Mouse (Mus musculus) adrenal gland, postnatal 4 days (tissue): ENCODE measurements around the gene Neil1. TPM values are rescaled to one million over a fixed set of nuclear protein-coding genes. Genes with fewer than 3 reads are reported as not detected.

Source experiments
- DNase-seq, 2 experiments: peaks; one replicate each; pipeline ENCODE4 v3.0.0; 2021 to 2022; ENCODE audit warnings: low spot score in 2 of 2, mixed read lengths in 2 of 2
- long read RNA-seq, 2 experiments: library from polyadenylated mRNA; stranded (forward); transcript quantifications; one replicate each; pipeline ENCODE4 v2.0.0; 2021
- total RNA-seq, 2 experiments: library from RNA; stranded (reverse); gene quantifications; 2 replicates each; pipeline ENCODE4 v1.2.3; 2021

Gene Neil1
- total RNA-seq = 10 to 100 TPM; 10.8 to 11.1 TPM
- long read RNA-seq, experiment 1, transcript Neil1-203 (10 exons, 1,693 nt) = major isoform, 7 of 15 reads
- long read RNA-seq, experiment 1, partial matches to known transcripts = 0 of 15 reads
- long read RNA-seq, experiment 1, other reads (novel, unspliced or antisense) = 8 of 15 reads
- long read RNA-seq, experiment 2, partial matches to known transcripts = 0 of 13 reads
- long read RNA-seq, experiment 2, other reads (novel, unspliced or antisense) = 9 of 13 reads

DNA sequence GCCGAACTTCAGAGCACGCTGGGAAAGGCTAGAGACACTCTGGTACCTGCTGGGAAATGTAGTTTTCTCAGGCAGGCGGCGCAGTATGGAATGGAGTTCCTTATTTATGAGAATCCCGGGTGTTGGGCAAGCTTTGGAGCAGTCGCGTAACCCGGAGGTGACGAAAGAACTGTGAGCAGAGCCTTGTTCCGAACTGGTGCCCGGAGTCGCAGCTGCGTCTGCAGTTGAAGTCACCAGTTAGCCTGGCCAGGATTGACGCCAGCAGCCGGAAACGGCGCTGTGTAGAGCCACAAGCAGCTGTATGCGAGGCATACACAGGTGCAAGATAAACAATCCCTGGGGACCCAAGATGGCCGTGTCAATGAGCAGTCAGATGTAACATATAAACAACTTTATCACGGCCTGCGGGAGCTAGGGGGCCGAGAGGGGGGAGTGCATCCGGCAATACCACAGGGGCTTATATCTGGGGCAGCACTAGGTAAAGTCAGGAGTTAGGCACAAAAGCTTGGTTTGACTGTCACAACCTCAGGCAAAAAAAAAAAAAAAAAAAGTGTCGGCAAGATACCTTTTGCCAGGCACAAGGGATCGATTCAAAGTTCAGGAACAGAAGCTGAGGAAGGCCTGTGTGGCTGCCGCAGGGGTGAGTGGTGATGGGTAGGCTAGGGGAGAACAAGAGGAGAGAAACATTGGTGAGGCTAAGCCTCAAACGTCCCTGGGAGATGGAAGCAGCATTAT lies at the start of gene Neil1:
Gene Neil1 (minus strand): TSS at position 162 of the 735 bp plus-strand sequence.
- peak in 1 of 2 experiments; percentile 69 for DNase-seq

DNA sequence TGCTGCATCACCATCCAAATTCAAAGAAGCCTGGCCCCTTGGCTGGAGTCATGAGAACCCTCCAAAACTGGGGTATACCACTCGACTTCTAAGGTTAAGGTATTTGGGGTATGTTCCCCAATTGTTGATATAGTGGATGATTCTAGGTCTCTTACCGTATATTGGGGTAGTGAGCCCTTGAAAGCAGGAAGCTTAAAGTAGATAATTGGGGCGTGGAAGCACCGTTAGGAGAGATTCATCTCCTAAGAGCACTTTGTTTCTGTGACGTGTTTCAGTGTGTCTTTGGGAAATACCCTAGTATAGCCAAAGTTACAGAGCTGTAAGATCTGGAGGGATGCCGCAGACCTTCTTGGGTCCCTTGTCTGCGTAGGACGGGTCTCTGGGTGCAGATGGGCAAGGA lies 49.3 kb upstream of the Neil1 start:
- DNase-seq = no peak

DNA sequence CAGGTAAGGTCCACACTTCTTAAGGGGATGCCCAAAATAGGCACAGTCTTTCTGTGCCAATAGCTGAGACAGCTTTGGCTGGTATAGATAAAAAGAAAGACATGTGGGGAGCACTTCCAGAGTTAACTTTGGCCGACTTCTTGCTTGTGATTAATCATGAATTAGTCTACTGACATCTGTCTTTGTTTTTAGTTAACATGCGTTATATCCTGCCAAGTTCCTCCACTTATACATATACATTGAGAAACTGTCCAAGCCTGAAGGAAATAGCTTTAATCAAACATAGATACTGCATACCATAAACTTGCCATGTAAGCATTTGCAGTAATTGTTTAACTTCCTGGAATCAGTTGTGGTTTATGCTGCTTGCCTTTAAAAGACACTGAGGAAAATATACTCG lies 48.6 kb upstream of the Neil1 start:
- no peak for DNase-seq

DNA sequence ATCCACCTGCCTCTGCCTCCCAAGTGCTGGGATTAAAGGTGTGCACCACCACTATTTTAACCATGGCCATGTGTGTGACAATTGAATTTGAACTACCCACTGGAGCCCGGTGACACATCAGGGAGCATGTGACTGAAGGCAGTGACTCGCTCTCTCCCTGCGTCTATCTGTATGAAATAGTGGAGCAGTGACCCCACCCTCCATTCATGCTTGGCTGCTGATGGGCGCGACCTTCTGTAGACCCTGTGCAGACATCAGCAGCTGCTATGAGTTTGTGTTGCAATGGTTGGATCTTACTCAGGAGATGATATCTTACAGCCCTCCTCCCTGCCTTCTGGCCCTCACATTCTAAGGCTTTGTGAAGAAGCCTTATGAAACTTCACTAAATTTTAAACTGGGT lies 20.3 kb upstream of the Neil1 start:
- no peak for DNase-seq

DNA sequence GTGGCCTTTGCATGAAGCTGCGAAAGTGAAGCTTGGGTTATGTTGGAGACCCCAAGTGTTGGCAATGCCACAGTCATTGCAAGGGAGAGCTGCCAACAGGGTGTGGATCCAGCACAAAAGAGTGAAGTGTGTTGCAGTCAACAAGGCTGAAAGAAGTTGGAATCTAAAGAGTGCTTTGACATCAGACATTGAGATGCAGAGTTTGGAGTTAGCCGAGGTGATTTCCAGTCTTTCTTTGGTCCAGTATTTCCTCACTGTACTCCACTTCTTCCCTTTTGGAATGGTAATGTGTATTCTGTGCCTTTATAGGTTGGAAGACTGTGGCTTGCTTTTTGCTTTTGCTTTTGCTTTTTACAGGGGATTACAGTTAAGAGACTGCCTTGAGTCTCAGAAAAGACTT lies 18.1 kb upstream of the Neil1 start:
- no peak for DNase-seq

DNA sequence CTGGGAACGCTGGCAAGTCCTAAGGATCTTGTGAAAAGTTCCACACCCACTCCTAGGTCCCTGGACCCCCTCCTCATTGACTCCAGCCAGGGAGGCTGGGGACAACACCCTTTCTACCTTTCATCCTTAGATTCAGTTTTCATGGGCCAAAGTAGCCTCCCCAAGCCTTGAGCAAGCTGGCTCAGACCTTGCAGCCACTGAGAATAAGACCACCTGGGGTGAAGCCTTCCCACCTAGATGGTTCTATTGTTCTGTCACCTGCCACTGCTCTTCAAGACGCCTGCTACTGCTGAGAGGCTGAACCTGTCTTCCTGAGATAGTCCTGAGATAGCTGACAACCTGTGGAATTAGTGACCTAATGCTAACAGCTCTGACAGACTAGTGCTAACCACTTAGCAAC lies 15.0 kb upstream of the Neil1 start:
- no peak for DNase-seq

DNA sequence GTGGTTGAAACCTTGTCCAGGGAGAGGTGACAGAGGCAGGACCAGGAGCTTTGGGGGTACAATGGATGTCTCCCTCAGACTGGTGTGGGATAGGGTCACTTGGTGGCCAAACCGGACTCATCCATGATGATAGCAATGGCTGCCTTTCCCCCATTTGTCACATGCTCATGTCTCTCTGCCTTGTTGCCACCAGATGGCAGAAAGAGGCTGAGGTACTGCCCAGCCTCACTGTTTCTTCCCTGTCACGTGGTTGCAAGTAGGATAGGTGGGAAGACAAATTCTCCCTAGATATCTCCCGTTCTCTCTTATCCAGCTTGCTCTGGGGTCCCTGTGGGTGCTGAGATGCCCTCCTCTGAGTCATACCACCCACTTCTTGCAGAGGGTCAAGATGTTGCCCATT lies 14.4 kb upstream of the Neil1 start:
- no peak for DNase-seq

DNA sequence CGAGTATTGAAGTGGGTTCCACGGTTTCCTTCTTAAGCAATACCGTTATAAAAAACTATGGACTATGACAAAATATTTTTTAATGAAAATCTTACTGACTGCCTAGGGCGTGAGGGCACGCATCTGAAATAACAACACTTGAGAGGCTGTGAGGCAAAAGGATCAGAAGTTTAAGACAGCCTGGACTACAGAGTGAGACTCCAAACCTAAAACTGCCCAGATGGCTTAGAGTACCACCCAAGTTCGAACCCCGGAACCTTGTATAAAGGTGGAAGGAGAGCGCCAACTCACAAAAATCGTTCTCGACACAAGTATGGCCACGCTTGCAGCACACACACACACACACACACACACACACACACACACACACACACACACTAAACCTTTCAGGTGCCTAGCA lies 10.4 kb upstream of the Neil1 start:
- DNase-seq = no peak

DNA sequence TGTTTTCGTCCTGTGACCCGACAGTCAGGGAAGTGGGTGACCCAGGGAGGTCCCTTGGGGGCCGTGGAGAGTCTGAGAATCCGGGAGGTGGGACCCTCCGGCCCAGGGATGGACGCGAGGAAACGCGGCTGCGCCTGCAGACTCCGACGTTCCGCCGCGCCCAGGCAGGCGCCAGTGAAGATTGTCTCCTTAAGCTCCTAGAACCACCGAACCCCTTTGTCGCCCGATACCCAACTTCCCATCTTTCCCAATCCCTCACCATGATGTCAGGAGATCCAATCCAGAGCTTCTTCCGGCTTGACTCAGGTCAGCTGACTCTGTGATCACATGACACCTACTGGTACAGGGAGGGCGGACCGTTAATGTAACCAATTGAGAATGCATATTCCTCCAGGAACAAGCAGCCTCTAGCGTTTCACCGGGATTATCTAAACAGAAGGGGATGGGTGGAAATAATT lies 9.9 kb upstream of the Neil1 start, which contains the start of gene Commd4:
Gene Commd4 (minus strand): TSS at position 319 of the 458 bp plus-strand sequence.
- peak; percentile 55 to 90 for DNase-seq

DNA sequence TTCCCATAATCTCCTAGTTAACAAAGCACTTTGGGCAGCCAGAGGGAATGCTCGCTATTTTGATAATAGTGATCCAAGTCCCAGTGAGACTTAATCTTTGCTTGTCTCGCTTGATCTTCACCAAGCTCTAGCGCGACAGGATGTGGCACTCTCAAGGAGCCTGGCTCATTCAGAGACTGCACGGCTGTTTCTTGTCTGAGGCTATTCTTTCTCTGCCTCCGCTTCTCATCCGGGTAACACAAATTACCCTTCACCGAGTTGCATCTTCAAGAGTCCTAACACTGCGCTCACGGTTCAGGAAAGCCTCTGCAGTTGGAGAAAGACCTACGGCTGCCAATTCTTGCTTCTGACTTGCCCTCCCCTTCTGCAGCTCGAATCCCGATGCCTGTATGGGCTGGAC lies 9.4 kb upstream of the Neil1 start:
- DNase-seq = no peak

DNA sequence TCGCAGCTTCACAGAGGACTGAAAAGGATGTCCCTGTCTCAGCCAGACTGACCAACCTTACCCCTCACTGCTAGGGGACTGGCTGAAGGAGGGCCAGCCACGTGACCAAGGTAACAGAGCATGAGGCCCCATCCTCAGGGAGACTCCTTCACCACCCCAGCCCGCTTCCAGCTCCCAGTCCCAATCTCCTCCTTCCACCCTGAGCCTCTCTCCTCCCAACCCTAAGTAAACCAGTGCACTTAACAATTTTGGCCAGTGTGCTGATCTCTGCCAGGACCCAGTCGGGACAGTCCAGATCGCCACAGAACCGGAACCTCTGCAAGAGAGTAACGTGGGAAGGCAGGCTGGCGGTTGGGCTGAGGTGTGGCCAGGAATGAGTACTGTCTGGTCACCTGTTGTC lies 8.7 kb upstream of the Neil1 start:
- no peak for DNase-seq

DNA sequence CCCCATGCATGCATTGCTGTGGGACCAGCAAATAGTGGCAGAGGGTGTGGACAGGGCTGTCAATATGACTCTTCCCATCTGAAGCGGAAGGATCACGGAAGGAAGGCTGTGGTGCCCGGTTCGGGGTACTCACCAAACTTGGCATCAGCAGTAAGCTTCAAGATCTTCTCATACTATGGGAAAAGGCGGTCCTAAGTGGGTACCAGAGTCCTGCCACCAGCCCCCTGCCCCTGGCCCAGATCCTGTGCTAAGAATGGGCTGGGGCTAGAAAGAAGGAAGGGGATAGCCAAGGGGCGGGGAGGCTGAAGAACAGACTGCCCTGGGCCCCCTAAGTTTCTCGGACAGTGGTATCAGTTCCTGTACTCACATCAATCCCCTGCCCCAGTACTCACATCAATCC lies 8.3 kb upstream of the Neil1 start:
- no peak for DNase-seq

DNA sequence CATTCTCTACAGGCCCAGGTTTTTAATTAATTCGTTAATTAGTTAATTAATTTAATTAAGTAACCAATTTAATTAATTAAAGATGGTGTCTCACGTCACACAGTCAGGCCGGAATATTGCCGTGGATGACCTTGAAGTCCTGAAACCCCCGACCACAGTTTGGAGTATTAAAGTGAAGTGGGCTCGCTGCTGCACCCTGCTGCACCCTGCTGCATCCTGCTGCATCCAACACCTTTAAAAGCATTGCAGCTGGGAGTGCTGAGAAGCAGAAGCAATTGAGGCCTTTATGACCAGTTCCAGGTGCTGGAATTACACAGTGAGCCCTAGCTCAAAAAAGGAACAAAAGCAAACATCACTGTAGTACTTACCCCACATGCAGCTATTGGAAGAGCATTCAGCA lies 4.2 kb upstream of the Neil1 start:
- DNase-seq = no peak

DNA sequence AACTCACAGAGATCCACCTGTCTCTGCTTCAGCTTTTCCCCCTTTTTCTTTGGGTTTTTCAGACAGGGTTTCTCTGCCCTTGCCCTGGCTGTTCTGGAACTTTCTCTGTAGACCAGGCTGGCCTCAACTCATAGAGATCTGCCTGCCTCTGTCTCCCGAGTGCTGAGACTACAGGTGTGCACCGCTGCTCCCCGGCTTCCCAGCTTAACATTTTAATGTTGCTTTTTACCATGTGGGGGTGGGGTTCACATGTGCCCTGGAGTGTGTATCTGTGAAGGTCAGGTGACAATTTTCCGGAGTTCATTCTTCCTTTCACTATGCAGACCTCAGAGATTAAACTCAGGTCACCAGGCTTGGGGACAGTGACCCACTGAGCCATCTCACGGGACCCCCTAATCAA lies 2.1 kb upstream of the Neil1 start:
- no peak for DNase-seq

DNA sequence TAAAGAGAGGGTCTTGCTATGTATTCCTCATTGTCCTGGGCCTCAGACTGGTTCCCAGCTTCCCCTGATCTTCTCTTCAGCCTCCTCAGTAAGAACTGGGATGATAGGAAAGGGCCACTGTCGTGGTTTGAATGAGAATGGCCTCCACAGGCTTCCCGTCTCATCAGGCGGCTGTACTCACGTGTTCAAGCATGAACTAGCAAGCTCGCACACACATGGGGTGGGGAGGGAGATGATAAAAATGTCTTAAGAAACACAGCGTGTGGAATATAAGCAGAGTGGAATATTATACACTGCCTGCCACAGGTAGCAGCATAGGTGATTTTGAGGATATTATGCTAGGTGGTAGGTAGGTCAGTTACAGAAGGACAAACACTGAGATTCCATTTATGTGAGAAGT lies 916 bp upstream of the Neil1 start:
- no peak for DNase-seq

DNA sequence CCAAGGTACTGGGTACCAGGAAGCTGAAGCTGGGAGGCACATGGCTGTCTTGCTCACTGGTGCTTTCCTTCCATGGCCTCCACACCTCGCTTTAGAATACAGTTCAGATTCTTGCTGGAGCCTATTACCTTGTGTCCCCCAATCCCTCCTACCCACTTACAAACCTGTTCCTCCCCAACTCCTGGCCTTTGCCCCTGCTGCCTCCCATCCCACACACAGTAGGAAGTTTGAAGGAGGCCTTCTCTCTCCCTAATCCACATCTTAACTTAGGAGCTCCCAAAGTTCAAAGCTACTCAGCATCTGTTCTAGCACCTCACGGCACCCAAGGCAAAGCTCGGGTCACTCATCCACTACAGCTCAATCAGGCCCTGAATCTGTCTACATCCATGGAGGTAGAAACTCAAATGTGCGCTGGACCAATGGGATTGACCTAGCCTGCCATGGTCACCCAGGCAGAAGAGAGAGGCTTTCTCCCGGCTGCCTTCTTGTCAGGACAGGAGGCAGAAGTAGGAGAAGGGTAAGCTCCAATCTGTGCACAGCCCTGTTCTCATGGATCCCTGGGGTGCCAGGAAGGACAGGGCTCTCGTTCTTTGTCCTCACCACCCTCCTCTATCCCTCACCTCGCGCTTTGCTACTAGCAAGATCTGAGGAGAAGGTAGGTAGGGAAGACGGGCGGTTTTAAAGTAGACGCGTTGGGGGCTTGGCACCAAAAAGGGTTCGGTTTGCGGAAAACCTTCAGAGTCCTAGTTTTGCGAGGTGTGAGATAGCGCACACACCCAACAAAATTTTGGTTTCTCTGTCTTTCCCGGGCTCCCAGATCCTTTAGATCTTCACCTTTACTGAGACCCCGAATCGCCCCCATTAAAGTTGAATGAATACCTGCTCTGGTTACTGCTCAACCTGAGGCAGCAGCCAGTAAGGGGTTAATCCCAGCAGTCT lies 631 bp downstream of the Neil1 start:
- no peak for DNase-seq

DNA sequence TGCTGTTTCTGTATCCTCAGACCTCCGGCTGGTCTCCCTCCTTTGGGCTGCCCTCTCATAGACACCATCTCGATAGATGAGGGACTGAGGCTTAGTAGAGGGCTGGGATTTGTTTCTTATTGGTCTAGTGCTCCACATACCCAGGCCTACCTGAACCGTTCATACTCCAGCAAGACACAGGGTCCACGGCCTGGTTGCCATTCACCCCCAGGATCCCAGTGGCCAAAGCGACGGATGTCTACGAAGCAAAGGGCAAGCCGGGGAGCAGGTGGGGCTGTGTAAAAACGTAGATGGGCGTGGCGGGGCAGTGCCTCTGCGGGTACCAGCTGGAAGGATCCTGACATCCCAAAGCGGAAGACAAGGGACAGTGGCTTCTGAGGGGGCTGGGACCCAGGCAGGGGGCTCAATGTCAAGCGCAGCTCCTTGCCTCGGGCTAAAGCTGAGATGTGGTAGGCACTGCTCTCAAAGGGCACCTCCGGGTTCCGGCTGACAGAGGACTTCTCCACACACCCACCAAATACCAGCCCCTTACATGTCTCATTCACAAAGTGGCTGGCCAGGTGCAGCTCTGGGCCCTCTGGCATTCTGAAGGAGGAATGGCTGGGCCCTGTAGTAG lies 1.5 kb downstream of the Neil1 start:
- no peak for DNase-seq

DNA sequence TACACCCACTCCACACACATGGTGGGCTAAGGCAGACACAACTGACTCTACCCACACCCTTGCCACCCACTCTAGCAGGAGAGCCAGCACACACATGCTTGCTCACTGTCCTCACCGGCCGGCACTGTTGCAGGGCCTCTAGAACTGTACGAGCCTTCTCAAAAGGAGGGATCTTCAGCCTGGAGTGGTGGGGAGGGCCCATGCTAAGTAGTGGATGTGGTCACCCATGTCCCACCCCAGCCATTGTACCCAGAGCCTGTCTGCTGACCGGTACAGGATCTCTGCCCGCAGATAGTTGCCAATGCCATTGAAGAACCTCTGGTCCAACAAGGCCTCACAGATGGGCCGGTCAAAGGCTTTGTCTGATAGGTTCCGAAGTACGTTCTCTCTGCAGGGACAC lies 3.3 kb downstream of the Neil1 start:
- DNase-seq = no peak

DNA sequence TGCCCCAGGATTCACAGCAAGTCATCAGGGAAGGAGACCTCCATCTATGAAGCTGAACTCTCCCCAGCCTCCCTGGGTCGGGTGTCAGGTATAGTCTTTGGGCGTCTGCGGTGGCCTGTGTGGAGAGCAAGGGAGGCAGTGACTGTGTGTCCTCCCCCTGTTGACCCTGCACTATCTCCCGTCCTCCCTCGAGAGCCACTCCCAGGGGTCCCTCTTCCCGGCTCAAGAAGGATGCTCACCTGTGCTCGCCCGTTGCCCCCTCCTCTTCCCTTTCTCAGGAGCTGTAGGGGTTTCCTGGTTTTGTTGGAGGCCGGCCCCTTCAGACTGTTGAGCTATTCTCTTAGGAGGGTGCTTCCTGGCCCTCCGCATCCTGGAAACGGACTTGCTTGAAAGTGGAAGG lies 4.9 kb downstream of the Neil1 start:
- no peak for DNase-seq

DNA sequence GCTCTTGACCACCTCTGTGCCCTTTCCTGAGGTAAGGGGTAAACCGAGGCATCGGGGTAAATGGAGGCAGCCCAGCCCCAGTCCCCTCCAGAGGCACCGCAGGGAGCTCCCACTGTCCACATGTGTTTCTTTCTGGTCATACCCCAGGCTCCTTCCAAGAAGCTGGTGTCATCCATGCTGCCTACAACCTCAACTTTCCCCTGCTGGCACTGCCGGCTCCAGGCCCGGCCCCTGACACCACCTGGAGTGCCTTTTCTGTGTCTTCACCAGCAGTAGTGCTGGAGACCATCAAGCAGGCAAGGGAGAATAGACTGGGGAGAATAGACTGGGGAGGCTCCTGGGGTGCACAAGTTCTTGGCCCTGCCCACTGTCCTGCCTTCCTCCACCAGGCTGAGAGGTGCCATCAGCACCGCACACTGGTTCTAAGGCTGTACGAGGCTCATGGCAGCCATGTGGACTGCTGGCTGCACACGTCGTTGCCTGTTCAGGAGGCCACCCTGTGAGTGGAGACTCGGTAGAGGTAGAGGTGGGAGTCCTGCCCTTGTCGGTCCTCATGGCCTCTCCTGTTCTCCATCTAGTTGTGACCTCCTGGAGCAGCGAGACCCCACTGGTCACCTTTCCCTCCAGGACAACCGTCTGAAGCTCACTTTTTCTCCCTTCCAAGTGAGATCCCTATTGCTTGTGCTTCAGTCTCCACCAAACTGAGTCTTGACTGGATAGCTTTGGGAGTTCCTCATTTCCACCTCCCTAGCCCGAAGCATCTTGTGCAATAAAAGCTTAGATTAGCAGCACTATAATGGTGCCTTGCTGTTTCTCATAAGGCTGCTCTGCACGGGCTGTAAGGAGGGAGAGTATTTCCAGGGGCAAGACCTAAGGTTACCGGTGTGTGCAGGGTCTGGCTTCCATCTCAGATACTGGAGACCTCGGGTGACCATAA lies 6.4 kb downstream of the Neil1 start:
- no peak for DNase-seq
